Mouse (Mus musculus) liver, postnatal 0 days (tissue): ENCODE data around the gene Spef2. TPM values are rescaled to one million over a fixed set of nuclear protein-coding genes. Genes with fewer than 3 reads are reported as not detected.
"Not testable (repeated sequence)": the region's sequence is repeated elsewhere in the genome, so short reads cannot be mapped to it uniquely, and the experiment has no call there.

Source experiments
- ATAC-seq: fragments of 200-750 bp; cut with Nextera tagmentation; 2 replicates; pipeline ENCODE4 v1.8.0; 2017; ENCODE audit warnings: mild to moderate bottlenecking, moderate library complexity
- DNase-seq: peaks from one replicate; pipeline ENCODE4 v3.0.0-alpha.2; 2016
- H3K27ac ChIP-seq: fragments of 300-500 bp; sonication (generic); 2 replicates; pipeline ENCODE4 v1.5.1; 2014; ENCODE audit warnings: antibody characterized with exemption, moderate library complexity, mild to moderate bottlenecking, low read depth
- H3K27me3 ChIP-seq: fragments of 300-500 bp; sonication (generic); 2 replicates; pipeline ENCODE4 v1.6.1; 2014; ENCODE audit warnings: low read length, control low read depth, mixed read lengths; ENCODE audit not compliant: insufficient read depth
- H3K36me3 ChIP-seq: fragments of 300-500 bp; sonication (generic); replicated peaks from 2 replicates; pipeline ENCODE4 v1.6.1; 2014; ENCODE audit warnings: mild to moderate bottlenecking, control low read depth, low read length, moderate library complexity, mixed read lengths; ENCODE audit not compliant: insufficient read depth
- H3K4me1 ChIP-seq: fragments of 300-500 bp; sonication (generic); 2 replicates; pipeline ENCODE4 v1.6.1; 2014; ENCODE audit warnings: antibody characterized with exemption, mild to moderate bottlenecking, control low read depth; ENCODE audit not compliant: insufficient read depth
- H3K4me2 ChIP-seq: fragments of 300-500 bp; sonication (generic); 2 replicates; pipeline ENCODE4 v1.6.1; 2014; ENCODE audit warnings: low read depth, mild to moderate bottlenecking, low read length, moderate library complexity, mixed read lengths
- H3K4me3 ChIP-seq: fragments of 300-500 bp; sonication (generic); 2 replicates; pipeline ENCODE4 v1.5.1; 2014; ENCODE audit warnings: low read depth, low read length
- H3K9ac ChIP-seq: fragments of 300-500 bp; sonication (generic); replicated peaks from 2 replicates; pipeline ENCODE4 v1.6.1; 2014; ENCODE audit warnings: mild to moderate bottlenecking, moderate library complexity
- H3K9me3 ChIP-seq: fragments of 300-500 bp; sonication (generic); 2 replicates; pipeline ENCODE4 v1.6.1; 2016; ENCODE audit warnings: mild to moderate bottlenecking, control low read depth, low read length, mixed read lengths
- CTCF ChIP-seq: sonication (generic); IDR thresholded peaks from 2 replicates; pipeline ENCODE4 v1.5.1; 2016; ENCODE audit warnings: antibody characterized with exemption, low read depth
- EP300 ChIP-seq: IDR thresholded peaks from 2 replicates; pipeline ENCODE4 v1.6.1; 2016; ENCODE audit warnings: antibody characterized with exemption, low read depth, mild to moderate bottlenecking
- WGBS: fragments of 180-500 bp; shearing (Covaris S2); extraction: QIAGEN DNeasy Blood & Tissue Kit; methylation state at CpG from one replicate; pipeline ENCODE4 v1.1.7; 2014; ENCODE audit not compliant: insufficient replicate concordance; 5-methylcytosine and 5-hydroxymethylcytosine counted together
- polyA plus RNA-seq: library from polyadenylated mRNA; unstranded; fragments of >200 nt; fragmentation: Nextera tagmentation; extraction: Ambion mirVana; gene quantifications from 2 replicates; pipeline ENCODE4 v1.2.1, GENCODE M21; 2015

The Spef2 gene
- polyA plus RNA-seq, result 0.12 and 0.20 TPM in 2 replicates

DNA sequence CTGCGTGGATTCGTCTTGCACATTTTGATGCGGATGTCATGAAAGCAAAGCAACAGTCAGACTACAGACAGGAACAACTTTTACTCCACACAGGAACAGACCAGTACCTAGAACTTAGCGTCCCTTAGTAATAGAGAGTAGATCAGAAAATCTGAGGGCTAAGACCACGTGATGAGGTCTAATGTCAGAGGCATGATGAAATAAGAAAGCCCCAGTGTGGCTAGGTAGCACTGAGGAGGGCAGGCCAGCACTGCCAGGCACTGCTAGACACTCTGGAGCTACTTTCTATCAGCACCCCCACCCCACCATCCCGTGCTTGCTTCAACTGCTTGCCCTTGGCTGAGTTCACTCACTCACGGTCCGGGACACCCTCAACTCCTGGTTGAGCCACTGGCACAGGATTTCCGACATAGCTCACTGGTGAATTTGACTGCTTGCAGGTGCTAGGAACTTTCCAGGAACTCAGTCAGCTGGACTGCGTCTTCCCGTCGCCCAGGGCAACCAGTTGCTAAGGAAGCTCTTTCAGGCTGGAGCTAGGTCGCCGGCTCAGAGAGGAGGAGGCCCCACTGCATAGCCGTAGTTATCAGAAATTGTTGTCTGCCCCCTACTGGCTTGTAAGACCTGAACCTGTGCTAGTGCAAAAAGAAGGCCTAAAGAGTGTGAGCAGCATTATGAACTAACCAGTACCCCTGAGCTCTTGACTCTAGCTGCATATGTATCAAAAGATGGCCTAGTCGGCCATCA, at the start of gene Spef2:
TSS of gene Spef2 (minus strand) at position 510 of the 744 bp plus-strand sequence.
- Histone ChIP-seq H3K27me3 (no peaks in the 10 kb centered on the region), H3K36me3 (no peaks in the 10 kb centered on the region), H3K27ac (peak within 1 kb of the TSS; percentile 62), H3K4me1 (peaks cover 4% of the 10 kb centered on the region; the same call in 1 of the 2 replicates), H3K4me3 (peak within 1 kb of the TSS; percentile 37), H3K9ac (peak within 1 kb of the TSS; percentile 30), H3K4me2 (peak within 1 kb of the TSS; percentile 67), H3K9me3 (no peaks in the 10 kb centered on the region)
- ATAC-seq, result peak; percentile 86
- WGBS, result 12% methylated on average over 16 of the region's 16 CpGs
- TF ChIP-seq EP300 (no peak), CTCF (peak; percentile 62)
- peak; percentile 70 for DNase-seq

DNA sequence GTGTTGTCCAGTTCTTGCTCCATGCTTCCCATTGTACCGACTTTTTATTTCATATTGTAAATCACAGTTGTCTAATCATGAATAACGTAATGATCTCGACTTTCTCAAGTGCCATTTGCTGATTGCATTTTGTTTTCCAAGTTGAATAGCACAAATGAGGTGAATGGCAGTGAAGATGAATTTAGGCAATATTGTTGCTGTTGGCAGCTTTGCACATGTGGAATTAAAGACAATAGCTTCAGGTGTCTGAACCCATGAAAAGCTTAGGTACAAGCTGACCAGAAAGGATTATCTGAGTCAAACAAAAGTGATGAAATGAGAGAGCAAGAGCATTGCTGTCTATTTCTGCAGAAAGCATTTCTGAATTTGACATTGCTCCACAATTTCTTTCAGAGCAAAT, 45.5 kb upstream of the Spef2 start:
- TF ChIP-seq EP300 (no peak), CTCF (no peak)
- H3K27ac ChIP-seq, result no peak overlapping the region
- no peaks in the 10 kb centered on the region for H3K36me3 ChIP-seq
- DNase-seq (no peak), ATAC-seq (no peak)
- no peaks in the 10 kb centered on the region for H3K9me3 ChIP-seq
- no peaks in the 10 kb centered on the region for H3K4me1 ChIP-seq
- no peaks in the 10 kb centered on the region for H3K27me3 ChIP-seq
- H3K9ac ChIP-seq, result no peak overlapping the region
- no peak overlapping the region for H3K4me3 ChIP-seq
- H3K4me2 ChIP-seq, result no peak overlapping the region
- WGBS, result 66% methylated on average over 3 of the region's 3 CpGs

DNA sequence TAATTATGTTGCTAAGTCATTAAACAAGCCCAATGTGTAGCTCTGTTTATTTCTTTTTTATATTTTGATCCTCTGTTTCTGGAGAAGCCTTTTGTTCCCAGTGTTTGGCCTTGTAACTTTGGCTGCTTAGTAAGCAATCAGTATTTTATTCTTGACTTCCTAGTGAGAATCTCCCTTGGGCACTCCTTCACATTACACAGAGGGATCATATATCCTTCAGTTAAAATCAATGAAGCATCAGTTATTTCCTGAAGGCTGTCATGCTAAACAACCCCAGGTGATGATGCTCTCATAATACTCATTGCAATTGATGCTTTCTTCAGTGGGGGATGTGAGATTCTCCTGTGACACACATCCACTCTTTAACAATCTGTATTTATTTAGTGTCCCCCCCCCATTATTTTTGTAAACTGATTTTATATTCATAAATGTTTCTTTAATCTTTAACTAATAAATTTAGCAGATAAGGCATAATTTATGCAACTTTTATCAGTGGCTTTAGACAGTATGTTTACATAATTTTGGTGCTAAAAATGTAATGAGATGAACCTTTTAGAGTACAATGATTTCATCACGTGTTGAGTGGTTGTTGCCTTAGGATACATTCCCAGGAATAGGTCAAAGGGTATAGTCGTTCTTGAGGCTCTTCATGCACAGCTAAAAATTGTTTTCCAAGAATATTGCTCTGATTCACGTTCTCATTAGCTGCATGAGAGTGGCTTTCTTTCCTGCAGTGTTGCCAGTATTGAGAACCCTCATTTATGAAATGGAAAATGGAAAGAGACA, 39.8 kb upstream of the Spef2 start:
- DNase-seq (no peak), ATAC-seq (no peak)
- TF ChIP-seq EP300 (no peak), CTCF (no peak)
- H3K27ac ChIP-seq, result no peak overlapping the region
- H3K36me3 ChIP-seq, result no peaks in the 10 kb centered on the region
- H3K4me3 ChIP-seq, result no peak overlapping the region
- no peak overlapping the region for H3K4me2 ChIP-seq
- no peaks in the 10 kb centered on the region for H3K27me3 ChIP-seq
- WGBS, result 45% methylated on average over 3 of the region's 3 CpGs
- no peaks in the 10 kb centered on the region for H3K4me1 ChIP-seq
- no peak overlapping the region for H3K9ac ChIP-seq
- H3K9me3 ChIP-seq, result no peaks in the 10 kb centered on the region

DNA sequence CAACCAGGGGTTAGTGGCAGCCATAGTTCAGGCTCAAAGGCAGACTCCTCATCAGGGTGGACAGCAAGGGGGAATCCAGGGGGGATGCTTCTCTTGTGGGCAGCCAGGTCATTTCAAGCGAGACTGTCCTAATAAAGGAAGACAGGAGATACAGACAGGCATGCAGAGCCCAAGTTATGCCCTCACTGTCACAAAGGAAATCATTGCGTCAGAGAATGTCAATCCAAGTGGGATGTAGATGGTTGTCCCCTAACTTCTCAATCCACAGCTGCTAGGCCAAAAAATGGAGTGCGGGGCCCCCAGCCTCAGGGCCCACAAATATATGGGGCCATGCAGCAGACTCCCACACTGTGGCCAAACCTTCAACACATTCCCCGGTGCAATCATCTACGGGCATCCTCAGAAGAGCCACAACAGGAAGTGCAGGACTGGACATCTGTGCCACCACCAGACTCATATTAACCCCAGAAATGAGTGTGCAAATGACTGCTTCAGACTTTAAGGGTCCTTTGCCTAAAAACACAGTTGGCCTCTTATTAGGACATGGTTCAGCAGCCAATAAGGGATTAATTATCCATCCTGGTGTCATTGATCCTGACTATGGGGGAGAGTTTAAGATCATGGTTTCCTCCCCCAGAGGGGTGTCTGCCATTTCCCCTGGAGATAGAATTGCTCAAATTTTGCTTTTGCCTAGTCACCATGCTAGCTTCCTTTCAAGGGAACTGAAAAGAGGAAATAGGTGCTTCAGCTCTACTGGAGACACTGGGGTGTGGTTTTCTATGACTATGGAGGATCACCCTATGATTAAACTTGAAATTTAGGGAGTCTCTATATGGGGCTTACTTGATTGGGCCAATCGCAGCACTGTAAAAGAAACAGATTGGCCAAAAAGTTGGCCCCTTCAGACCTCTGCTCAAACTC, 25.8 kb upstream of the Spef2 start:
- not testable (repeated sequence) for H3K4me2 ChIP-seq, H3K27ac ChIP-seq, H3K36me3 ChIP-seq, H3K27me3 ChIP-seq, H3K4me1 ChIP-seq, H3K9me3 ChIP-seq, H3K4me3 ChIP-seq, ATAC-seq, H3K9ac ChIP-seq, DNase-seq
- 53% methylated on average over 6 of the region's 6 CpGs for WGBS

DNA sequence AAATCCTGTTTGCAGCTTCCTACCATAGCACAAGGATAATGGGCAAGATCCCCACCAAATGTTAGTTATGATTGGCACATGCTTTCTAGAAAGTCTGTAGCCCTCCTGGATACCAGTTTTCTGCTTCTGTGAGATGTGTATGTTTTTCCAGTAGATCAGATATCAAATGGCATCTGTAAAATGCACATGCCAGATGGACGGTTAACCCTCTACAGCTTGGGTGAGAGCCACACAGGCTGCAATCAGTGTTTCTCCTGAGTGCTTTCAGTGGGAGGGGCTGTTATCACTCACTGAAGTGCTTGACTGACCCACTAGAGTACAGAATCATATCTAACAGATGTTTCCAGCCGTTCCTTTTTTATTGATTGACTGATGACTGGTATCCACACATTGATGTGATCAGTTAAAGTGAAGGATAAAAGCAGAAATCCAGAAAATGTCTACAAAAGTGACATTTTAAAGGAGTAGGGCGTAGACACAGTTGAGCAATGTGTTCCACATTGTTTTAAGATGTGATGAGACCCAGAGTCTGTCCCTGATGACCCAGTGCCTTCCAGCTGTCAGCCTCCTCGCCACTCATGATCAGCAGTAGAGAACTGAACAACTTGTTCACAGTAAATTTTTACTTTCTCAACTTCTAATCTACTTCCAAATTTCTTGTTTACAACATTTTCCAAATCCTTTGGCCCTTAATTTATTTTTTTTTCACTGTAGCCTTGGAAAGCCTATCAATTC, 19.7 kb upstream of the Spef2 start:
- Histone ChIP-seq H3K9me3 (no peaks in the 10 kb centered on the region), H3K4me2 (no peak overlapping the region), H3K27me3 (no peaks in the 10 kb centered on the region), H3K4me3 (no peak overlapping the region), H3K4me1 (no peaks in the 10 kb centered on the region), H3K9ac (no peak overlapping the region), H3K27ac (no peak overlapping the region), H3K36me3 (no peaks in the 10 kb centered on the region)
- DNase-seq (no peak), ATAC-seq (no peak)
- TF ChIP-seq EP300, result no peak
- TF ChIP-seq CTCF, result no peak
- 61% methylated on average over 4 of the region's 4 CpGs for WGBS
